Mouse (Mus musculus) heart, adult 18-20 months (tissue): ENCODE measurements around the gene Gm12184. TPM values are rescaled to one million over a fixed set of nuclear protein-coding genes. Genes with fewer than 3 reads are reported as not detected.
"Not testable (repeated sequence)": the region's sequence is repeated elsewhere in the genome, so short reads cannot be mapped to it uniquely, and the experiment has no call there.

ENCODE experiments used
- DNase-seq, 2 experiments: peaks; one replicate each; pipeline ENCODE4 v3.0.0; 2021 to 2022; ENCODE audit warnings: mixed read lengths in 1 of 2
- total RNA-seq, 2 experiments: library from RNA; stranded (reverse); gene quantifications; 2 replicates each; pipeline ENCODE4 v1.2.3; 2021

Gene Gm12184
- total RNA-seq, 2 experiments from 2014 or later: 2.4 to 2.8 TPM

DNA sequence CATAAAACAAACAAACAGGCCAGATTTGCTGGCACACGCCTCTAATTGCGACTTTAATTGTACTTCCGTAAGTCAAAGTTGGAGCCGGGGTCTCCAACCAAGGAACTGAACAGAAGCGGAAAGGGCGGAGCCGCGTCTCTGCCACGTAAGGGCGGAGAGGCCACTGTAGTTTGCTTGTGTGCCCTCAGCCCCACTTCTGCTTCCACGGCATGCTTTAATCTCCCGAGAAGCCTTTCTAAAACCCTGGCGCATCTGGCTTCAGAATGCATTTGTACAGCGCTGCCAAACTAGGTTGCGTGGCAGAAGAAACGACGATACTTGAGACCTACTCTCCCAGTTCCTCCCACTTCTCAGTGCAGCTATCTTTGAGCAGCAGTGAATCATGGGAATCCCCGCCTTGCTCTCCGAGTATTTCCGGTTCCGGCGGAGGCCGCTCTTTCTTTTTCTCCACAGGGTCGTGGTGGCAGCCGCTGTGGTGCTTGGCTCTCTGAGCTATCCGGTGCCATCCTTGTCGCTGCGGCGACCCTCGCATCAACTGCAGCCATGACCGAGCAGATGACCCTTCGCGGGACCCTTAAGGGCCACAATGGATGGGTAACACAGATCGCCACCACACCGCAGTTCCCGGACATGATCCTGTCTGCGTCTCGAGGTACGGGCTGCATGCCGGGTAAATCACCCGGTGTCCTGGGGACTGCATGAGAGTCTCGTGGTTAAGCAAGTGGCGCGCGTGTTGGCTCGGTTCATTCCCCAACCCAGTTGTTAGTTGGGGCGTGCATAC, 26.3 kb downstream of the Gm12184 start, which contains the start of gene Rack1:
Gene Rack1 (plus strand): TSS at position 412 of the 781 bp plus-strand sequence.
- peak; percentile 94 for DNase-seq

DNA sequence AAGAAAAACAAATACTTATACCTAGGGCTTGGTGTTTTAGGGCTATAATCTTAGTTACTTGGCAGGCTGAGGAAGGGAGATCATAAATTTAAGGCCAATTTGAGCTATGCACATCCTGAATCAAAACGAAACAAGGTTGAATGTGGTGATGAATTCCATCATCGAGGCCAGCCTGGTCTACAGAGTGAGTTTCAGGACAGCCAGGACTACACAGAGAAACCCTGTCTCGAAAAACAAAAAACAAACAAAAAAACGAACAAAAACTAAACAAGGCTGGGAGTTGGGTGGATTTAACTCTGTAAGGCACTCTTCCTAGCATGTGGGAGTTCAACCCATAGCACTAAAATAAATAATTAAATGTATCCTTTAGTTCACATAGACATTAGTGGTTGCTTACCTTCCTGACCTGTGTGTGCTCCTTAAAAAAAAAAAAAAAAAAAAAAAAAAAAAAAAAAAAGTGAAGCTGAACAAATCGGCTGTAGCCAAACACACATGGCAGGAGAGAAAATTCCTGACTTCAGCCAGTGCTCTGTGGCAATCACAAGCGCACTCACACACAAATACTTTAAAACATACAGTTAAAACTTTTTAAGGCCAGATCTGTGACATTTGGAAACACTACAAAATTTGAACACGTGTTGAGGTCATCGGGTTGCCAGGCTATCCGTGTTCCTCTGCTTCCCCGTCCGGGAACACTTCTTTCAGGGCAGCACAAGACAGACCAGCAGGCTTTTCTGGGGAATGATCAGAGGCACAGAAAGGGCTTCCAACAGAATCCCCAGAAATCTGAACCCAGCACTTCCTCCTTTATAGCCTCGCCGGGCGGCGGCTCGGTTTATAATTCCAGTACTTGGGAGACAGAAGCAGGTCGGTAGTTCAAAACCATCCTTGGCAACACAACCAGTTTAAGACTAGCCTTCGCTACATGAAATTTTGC, 27.2 kb downstream of the Gm12184 start:
- no peak for DNase-seq

DNA sequence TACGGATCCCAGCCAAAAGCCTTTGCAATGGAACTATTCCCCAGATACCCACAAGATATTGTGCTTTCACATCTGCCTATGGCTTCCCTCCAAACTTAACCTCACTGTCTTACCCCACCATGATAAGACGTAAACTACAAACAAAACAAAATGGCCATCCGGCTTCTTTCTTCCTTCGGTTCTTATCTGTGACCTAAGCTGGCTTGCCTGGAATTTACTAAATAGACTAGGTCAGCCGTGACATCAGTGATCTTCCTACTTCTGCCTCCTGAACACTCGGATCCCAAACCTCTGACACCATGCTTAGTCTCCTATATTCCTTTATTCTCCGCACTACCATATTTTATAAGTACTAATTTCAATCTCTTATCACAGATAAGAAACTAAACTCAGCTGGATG, 28.1 kb downstream of the Gm12184 start:
- no peak for DNase-seq

DNA sequence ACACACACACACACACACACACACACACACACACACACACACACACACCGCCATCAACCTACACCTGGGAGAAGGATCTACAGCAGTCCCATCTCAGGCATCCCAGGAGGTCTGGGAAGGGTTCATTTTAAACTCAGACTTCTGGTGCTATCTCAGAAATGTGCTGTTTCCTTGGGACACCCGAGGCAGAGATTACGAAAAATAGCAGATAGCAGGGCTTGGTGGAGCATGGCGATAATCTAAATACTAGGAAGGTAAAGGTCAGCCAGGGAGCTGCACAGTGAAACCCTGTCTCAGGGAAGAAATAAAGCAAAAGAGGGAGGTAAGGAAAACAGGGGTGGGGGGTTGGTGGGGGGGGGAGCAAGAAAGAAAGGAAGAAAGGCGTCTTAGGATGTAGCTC, 29.2 kb downstream of the Gm12184 start:
- DNase-seq: no peak

DNA sequence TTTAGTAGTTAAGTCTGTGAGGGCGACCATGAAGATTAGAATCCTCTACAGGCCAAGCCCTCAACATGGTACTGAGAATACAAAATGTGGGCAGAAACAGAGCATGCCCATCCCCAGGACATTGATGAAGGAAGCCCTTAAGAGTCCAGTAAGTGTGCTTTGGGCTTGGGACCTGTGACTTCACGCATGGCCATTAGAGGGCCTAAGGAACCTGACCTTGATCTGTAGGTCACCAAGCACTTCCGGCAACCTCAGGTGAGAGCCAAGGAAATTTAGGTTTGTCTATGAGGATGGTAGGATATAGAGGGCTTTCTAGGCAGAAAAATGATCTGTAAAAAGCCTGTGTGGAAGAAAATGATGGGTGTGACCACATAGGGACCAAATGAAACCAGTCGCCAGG, 30.2 kb downstream of the Gm12184 start:
- DNase-seq: no peak

DNA sequence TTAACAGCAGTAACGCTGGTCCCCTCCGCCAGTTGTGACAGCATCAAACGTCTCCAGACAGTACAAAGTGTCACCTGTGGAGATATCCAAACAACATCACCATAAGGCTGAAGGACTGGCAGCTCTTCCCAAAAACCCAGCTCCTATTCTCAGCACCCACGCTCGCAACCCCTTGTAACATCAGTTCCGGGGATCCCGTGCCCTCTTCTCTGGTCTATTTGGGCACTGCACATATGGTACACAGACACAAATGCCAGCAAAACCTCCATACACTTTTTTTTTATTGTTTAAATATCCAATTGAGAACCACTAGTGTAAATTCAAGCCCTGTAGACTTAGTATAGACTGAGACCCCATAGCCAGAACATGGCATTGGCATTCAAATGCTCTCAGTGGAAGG, 31.2 kb downstream of the Gm12184 start:
- DNase-seq: peak in 1 of 2 experiments; percentile 24

DNA sequence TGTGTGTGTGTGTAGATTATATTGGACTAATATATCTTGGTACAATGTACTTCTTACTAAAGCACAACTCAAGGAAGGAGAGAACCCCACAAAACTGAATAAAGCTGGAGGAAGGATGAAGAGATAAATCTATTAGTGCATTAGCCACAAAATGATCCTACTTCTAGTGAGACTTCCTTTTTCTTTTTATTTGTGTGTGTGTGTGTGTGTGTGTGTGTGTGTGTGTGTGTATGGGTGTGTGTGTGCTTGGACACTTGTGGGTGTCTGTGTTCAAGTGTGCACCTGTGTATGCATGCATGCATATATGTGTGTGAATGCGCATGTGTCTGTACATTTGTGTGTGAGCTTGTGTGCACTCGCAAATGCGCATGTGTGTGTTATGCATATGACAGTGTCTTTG, 33.3 kb downstream of the Gm12184 start:
- DNase-seq: no peak

DNA sequence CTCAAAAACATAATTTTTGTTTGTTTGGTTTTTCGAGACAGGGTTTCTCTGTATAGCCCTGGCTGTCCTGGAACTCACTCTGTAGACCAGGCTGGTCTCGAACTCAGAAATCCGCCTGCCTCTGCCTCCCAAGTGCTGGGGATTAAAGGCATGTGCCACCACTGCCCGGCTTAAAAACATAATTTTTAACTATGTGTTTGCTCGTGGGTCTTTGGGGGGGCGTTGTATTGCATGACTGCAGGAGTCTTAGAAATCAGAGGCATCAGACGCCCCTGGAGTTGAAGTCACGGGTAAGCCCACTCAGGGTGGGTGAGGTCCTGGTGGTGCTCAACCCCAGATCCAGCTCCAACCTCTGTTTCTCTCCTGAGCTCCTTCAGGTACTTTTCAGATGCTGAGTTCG, 34.6 kb downstream of the Gm12184 start:
- not testable (repeated sequence) for DNase-seq

DNA sequence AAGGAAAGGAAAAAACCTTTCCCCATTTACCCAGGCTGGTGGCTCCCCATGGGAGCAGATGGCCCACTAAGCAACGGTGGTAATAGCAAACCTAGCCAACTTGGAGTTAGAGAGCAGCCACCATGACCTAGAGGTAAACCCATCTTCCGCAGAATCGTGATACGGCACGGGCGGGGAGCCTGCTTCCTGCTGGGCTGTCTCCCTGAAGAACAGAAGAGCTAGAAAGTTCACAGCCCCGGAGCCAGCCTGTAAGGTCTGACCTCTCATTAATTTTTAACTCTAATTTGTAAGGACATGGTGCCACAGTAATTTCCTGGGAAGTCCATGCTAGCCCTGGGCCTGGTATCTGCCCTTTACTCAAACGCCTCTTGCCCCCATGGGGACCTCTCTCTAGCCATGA, 35.5 kb downstream of the Gm12184 start:
- no peak for DNase-seq

DNA sequence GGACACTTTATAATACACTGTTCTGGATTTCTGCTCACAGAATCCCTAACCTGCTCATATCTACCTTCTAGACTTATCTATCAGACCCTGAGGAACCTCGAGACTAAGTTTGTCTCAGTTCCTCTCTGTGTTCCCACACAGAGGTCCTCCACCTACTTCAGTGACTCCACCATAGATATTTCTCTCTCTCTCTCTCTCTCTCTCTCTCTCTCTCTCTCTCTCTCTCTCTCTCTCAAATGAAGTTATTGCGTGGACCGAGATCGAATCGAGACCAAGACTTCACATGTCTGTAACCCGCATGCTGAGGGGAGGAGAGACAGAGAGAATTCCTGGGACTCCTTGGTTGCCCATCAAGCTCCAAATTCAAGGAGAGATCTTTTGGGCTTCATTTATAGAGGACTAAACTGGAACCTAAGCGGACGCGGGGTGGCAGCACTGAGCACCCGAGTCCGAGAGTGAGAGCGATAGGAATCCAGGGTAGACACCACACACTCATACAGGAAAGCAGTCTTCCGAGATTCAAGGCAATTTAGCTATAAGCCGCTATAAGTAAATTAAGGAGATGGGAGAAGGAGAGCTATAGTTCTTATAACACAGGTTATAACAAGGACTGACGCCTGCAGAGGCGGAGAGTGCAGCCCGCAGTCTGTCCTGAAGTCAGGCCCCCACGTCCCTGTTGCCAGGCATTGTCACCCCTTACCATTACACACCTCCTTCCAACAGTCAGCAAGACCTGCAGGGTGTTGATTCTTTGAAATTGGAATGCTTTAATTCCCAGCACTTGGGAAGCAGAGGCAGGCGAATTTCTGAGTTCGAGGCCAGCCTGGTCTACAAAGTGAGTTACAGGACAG, 36.3 kb downstream of the Gm12184 start:
- peak; percentile 86 to 93 for DNase-seq

DNA sequence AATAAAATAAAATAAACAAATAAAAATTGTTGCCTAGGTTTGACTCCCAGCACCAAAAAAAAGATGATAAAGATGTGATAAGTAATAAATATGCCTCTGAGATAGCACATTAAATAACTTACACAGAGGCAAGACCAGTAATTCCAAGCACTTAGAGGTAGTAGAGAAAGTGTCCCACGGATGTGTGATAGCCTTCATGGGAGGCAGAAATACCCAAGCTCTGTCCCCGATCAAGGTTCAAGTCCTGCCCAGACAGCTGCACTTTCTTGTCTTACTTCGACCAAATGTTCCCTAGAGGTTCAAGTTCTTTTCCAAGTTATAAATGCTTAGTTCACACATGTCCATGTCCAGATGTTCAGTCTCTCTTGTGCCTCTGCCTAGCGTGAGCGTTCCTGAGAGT, 37.2 kb downstream of the Gm12184 start:
- DNase-seq: no peak

DNA sequence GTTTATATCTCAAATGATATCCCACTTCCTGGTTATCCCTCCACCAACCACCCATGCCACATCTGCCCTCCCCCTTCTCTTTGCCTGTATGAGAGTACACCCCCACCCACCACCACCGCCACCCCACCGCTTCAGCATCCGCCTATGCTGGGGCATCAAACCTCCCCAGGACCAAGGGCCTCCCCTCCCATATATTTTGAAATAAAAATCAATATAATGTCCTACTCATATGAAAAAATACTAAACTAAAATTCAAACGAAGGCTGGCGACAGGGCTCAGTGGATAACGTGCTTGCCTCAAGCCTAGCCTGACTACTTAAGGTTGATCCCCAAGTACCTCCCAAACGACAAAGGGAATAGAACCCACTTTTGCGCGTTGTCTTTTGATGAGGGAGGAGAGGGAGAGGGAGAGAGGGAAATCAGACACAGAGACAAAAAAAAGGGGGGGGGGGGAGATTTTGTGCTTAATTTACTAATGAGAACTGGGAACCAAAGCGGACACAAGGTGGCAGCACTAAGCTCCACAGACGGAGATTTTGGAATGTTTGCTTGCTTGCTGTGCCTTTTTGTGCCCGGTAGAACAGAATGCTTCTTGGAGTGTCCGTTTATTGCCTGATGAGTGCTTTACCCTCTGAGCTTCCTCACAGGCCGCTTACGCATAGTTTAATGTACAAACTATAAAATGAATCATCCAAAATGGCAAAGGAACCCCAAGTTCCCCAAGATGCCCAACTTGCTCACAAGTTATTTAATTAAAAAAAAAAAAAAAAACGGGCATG, 38.0 kb downstream of the Gm12184 start:
- DNase-seq: peak; percentile 81 to 91

DNA sequence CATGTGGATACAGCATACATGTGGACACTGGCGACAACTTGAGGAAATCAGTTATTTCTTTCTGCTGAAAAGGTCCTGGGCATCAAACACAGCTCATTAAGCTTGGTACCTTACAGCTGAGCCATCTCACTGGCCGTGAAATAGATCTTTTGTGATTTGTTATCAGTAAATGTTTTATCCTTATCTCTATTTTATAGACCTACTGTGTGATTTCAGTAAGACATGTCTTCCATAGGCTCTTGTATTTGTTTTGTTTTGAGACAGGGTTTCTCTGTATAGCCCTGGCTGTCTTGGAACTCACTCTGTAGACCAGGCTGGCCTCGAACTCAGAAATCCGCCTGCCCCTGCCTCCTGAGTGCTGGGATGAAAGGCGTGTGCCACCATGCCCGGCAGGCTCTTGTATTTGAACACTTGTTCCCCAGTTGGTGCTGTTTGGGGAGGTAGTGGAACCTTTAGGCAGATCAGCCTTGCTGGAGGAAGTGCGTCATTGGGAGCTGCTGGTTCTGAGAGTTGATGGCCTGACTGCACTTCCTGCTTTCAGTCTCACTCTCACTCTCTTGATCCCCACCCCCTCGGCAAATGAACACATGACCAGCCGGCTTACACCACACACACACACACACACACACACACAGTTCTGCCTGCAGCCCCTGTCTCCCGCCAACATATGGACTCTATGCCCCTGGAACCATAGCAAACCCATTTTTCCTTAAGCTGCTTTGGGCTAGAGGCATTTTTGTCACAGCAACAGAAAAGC, 38.8 kb downstream of the Gm12184 start:
- peak; percentile 63 to 79 for DNase-seq

DNA sequence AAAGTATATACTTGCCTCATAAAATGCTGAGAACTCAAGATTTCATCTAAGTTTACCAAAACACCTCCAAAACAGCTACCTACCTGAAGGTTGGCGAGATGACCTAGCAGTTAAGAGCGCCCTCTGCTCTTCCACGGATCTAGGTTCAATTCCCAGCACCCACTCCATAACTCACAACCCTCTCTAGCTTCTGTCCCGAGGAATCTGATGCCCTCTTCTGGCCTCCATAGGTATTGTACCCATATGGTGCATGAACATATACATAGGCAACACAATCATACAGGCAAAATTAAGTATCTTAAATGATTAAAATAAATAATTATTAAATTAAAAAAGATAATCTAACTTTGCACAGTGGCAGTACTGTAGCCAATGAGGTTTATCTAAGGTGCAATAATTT, 44.2 kb downstream of the Gm12184 start:
- no peak for DNase-seq

DNA sequence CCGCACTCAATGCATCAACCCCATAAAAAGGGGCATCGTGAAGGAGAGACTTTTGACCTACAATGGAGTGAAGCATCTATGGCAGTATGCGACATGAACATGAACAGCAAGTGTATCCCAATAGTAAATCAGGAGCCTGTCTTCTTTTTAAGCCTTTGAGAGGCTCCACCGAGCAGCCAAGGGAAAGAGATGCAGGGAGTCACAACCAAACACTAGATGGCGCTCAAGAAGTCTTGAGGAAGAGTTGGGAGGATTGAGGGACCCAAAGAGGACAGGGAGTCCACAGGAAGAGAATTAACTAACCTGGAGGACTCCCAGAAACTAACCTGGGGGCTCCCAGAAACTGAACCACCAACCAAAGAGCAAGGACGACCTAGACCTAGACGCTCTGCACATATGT, 47.0 kb downstream of the Gm12184 start:
- DNase-seq: peak in 1 of 2 experiments; percentile 63

DNA sequence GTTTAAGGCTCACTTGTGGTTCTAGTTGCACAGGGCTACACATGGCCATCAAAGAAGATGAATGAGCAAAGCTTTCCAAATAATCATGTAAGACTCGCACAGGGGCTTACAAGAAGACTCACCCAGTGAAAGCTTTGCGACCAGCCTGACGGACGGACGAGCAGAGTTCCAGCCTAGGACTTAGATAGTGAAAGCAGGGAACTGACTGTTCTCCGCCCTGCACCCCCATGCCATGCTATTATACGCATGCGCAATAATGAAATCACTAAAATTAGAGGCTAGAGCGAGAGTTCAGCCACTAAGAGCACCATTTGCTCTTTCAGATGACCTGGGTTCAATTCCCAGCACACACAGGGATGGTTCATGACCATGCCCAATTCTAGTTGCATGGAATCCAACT, 49.2 kb downstream of the Gm12184 start:
- no peak for DNase-seq

DNA sequence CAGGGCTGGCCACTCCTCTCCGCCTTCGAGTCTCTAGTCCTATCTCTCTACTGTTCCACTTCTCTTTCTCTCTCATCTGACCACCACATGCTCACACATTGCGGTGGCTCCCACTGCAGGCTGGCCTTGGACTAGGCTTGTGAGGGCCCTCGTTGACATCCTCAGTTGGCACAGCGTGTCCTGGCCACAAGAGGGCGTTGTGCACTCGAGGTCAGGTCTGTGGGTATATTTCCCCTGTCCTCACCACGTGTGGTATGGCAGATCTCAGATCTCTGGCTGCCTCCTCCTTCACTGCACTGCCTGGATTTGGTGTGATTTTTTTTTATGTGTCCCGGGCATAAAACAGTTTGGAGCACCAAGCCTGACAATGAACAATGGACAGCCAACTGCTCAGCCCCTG, 49.8 kb downstream of the Gm12184 start:
- no peak for DNase-seq

DNA sequence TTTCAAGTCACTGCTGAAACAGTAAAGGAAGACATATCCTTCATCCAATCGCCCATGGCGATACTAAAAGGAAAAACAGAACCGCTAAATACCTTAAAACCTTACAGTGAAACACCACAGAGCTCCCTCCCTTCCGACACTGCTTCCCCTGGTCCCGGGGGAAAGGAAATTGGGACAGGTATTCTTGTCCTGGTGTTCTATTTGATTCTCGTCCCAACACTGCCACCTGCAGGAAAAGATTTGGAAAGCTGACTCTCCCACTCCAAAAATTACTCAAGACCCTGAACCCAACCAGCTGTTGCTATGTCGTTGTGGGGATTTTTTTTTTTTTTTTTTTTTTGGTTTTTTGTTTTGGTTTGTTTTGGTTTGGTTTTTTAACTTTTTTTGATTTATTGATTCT, 51.0 kb downstream of the Gm12184 start:
- peak; percentile 57 to 84 for DNase-seq
